Mouse (Mus musculus) erythroblast, embryonic 14.5 days (primary cell): ENCODE measurements around the gene Tmem132c.

Experiments
- GATA1 ChIP-seq: IDR thresholded peaks from 2 replicates; pipeline ENCODE4 v1.6.1; 2012; ENCODE audit warnings: low read length, inconsistent platforms, mixed read lengths
- TAL1 ChIP-seq: IDR thresholded peaks from 3 replicates; pipeline ENCODE4 v1.6.1; 2012; ENCODE audit warnings: low read length, inconsistent platforms, mixed read lengths

- TF ChIP-seq TAL1: no peak
- TF ChIP-seq GATA1: no peak
Observed at GRCm38 (mm10) chr5:127204881-127205280, 36.7 kb upstream of the Tmem132c start.
